Mouse (Mus musculus): ENCODE data around the gene Capn9. TPM values are rescaled to one million over a fixed set of nuclear protein-coding genes. Genes with fewer than 3 reads are reported as not detected.

The Capn9 gene
- total RNA-seq, 1 experiment: not detected

- no peak overlapping the region for H3K9ac ChIP-seq (ENCODE audit: insufficient read depth, low read depth, low read length, poor library complexity, severe bottlenecking)
- H3K4me3 ChIP-seq (ENCODE audit: insufficient read depth in 1 of 2, low read depth in 1 of 2, low read length in 2 of 2, poor library complexity in 1 of 2, severe bottlenecking in 1 of 2): peak overlapping the region in 1 of 2 experiments; percentile 97; a peak in 1 of 4 replicates
- H3K36me3 ChIP-seq (ENCODE audit: control insufficient read depth, insufficient read depth, low read length, poor library complexity, severe bottlenecking): no peaks in the 10 kb centered on the region
- H3K4me1 ChIP-seq (ENCODE audit: control insufficient read depth in 2 of 2, insufficient read depth in 2 of 2, low read length in 2 of 2, poor library complexity in 1 of 2): peaks cover 0 to 2% of the 10 kb centered on the region in 2 experiments; a peak in 2 of 4 replicates
- H3K27ac ChIP-seq (ENCODE audit: insufficient read depth, low read depth, low read length, poor library complexity, severe bottlenecking): no peak overlapping the region
- in situ Hi-C loops (cut with MboI; ENCODE audit: low sequenced_read_pairs in 2 of 2, unreplicated experiment in 2 of 2): no loop called here
- no peak for TF ChIP-seq ZC3H11A (IDR thresholded peaks at IDR 0.05; ENCODE audit: borderline replicate concordance, low read depth, low read length)
- no peak for TF ChIP-seq ZNF384 (IDR thresholded peaks at IDR 0.05; ENCODE audit: low read depth, low read length)
- no peak for TF ChIP-seq MAFK (IDR thresholded peaks at IDR 0.05; ENCODE audit: insufficient read depth, low read depth, low read length)
- no peak for TF ChIP-seq CHD2 (IDR thresholded peaks at IDR 0.05; ENCODE audit: low read depth, low read length)
- no peak for TF ChIP-seq HCFC1 (IDR thresholded peaks at IDR 0.05; ENCODE audit: borderline replicate concordance, insufficient read depth, low read length)
- H3K9me3 ChIP-seq (ENCODE audit: control insufficient read depth, insufficient read depth, low read depth, low read length): no peaks in the 10 kb centered on the region
- no peak for DNase-seq (ENCODE audit: low read depth, low spot score)
Measured at GRCm38 (mm10) chr8:124661781-124662180, 85.9 kb downstream of the Capn9 start.

- H3K36me3 ChIP-seq (ENCODE audit: control insufficient read depth, insufficient read depth, low read length, poor library complexity, severe bottlenecking): no peaks in the 10 kb centered on the region
- in situ Hi-C loops (cut with MboI; ENCODE audit: low sequenced_read_pairs in 2 of 2, unreplicated experiment in 2 of 2): no loop called here
Measured at GRCm38 (mm10) chr8:124662446-124663111, 86.7 kb downstream of the Capn9 start.

DNA sequence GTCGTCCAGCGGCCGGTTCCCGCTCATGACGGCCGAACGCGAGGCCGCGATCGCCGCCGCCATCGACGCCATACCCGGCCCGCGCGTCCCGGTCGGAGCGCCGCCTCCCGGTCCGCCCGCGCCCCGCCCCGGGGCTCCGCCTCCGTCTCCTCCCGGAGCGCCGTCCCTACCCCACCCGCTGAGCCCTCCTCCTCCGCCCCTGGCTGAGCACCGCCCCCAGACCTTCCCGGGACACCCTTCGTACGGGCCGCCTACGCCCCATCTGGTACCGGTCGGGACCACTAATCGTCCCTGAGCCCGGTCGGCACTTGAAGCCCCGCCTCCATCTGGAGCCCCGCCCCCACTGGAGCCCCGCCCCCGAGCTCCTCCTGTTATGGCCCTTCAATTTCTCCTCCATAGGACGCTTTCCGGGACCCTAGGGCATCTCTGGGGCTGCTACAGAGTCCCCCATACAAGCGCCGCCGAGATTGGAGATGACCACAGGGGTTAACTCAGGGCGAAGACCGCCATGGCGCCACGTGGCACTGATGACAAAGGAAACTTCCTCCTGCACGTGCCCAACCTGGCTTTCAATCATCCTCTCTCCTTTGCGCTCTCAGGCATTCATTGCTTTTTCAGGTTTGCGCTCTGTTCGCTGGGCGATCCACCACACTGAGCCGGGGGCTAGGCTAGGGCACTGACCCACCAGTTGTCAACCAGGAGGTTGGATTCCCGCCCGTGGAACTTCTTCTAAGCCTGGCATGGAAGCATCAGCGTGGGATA lies 87.4 kb downstream of the Capn9 start, which contains the start of gene 2310022B05Rik:
Gene 2310022B05Rik, minus strand, starts transcription at position 258 of the 762 bp plus-strand sequence.
- H3K27ac ChIP-seq (ENCODE audit: insufficient read depth, low read depth, low read length, poor library complexity, severe bottlenecking): no peak within 1 kb of the TSS
- no peaks in the 10 kb centered on the region for H3K36me3 ChIP-seq (ENCODE audit: control insufficient read depth, insufficient read depth, low read length, poor library complexity, severe bottlenecking)
- in situ Hi-C loops (cut with MboI; ENCODE audit: low sequenced_read_pairs in 2 of 2, unreplicated experiment in 2 of 2): no loop called here
- TF ChIP-seq HCFC1 (IDR thresholded peaks at IDR 0.05; ENCODE audit: borderline replicate concordance, insufficient read depth, low read length) (0 out of 2 replicates have a peak, but pooled peaks have one; percentile 7), ZNF384 (IDR thresholded peaks at IDR 0.05; ENCODE audit: low read depth, low read length) (no peak)
- peaks cover 0 to 2% of the 10 kb centered on the region in 2 experiments; a peak in 2 of 4 replicates for H3K4me1 ChIP-seq (ENCODE audit: control insufficient read depth in 2 of 2, insufficient read depth in 2 of 2, low read length in 2 of 2, poor library complexity in 1 of 2)
- H3K9me3 ChIP-seq (ENCODE audit: control insufficient read depth, insufficient read depth, low read depth, low read length): no peaks in the 10 kb centered on the region
- H3K4me3 ChIP-seq (ENCODE audit: insufficient read depth in 1 of 2, low read depth in 1 of 2, low read length in 2 of 2, poor library complexity in 1 of 2, severe bottlenecking in 1 of 2): peak within 1 kb of the TSS; percentile 92 to 97
- peak; percentile 70 for DNase-seq (ENCODE audit: low read depth, low spot score)
- H3K9ac ChIP-seq (ENCODE audit: insufficient read depth, low read depth, low read length, poor library complexity, severe bottlenecking): peak within 1 kb of the TSS; percentile 73

More at GRCm38 (mm10) chr8:124662446-124663111, 86.7 kb downstream of the Capn9 start:
- Histone ChIP-seq H3K4me3 (ENCODE audit: insufficient read depth in 1 of 2, low read depth in 1 of 2, low read length in 2 of 2, poor library complexity in 1 of 2, severe bottlenecking in 1 of 2) (peak overlapping the region; percentile 92 to 97), H3K9ac (ENCODE audit: insufficient read depth, low read depth, low read length, poor library complexity, severe bottlenecking) (peak overlapping the region; percentile 73), H3K27ac (ENCODE audit: insufficient read depth, low read depth, low read length, poor library complexity, severe bottlenecking) (no peak overlapping the region), H3K4me1 (ENCODE audit: control insufficient read depth in 2 of 2, insufficient read depth in 2 of 2, low read length in 2 of 2, poor library complexity in 1 of 2) (peaks cover 0 to 2% of the 10 kb centered on the region in 2 experiments; a peak in 2 of 4 replicates), H3K9me3 (ENCODE audit: control insufficient read depth, insufficient read depth, low read depth, low read length) (no peaks in the 10 kb centered on the region)
- peak; percentile 4 for DNase-seq (ENCODE audit: low read depth, low spot score)
- 0 out of 2 replicates have a peak, but pooled peaks have one; percentile 22 for TF ChIP-seq HCFC1 (IDR thresholded peaks at IDR 0.05; ENCODE audit: borderline replicate concordance, insufficient read depth, low read length)
- TF ChIP-seq ZNF384 (IDR thresholded peaks at IDR 0.05; ENCODE audit: low read depth, low read length): no peak

DNA sequence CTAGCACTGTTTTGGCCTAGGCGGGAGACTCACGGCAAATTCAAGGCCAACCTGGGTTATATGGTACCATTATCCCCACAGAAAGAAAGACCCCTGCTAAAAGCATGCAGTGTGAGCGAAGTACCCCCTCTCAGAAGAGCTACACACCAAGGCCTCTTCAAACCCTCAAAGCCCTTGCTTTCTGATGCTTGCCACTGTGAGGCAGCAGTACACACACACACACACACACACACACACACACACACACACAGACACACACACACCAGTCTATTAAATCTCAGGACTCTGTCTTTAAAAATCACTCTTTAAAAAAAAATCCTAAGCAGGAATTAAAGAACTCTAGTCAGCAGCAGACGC lies 87.9 kb downstream of the Capn9 start:
- H3K4me3 ChIP-seq (ENCODE audit: insufficient read depth in 1 of 2, low read depth in 1 of 2, low read length in 2 of 2, poor library complexity in 1 of 2, severe bottlenecking in 1 of 2): peak overlapping the region; percentile 92 to 97; a peak in 3 of 4 replicates
- in situ Hi-C loops (cut with MboI; ENCODE audit: low sequenced_read_pairs in 2 of 2, unreplicated experiment in 2 of 2): no loop called here
- H3K9me3 ChIP-seq (ENCODE audit: control insufficient read depth, insufficient read depth, low read depth, low read length): no peaks in the 10 kb centered on the region
- H3K27ac ChIP-seq (ENCODE audit: insufficient read depth, low read depth, low read length, poor library complexity, severe bottlenecking): no peak overlapping the region
- TF ChIP-seq MAFK (IDR thresholded peaks at IDR 0.05; ENCODE audit: insufficient read depth, low read depth, low read length): no peak
- no peak for TF ChIP-seq ZNF384 (IDR thresholded peaks at IDR 0.05; ENCODE audit: low read depth, low read length)
- peaks cover 0 to 2% of the 10 kb centered on the region in 2 experiments; a peak in 2 of 4 replicates for H3K4me1 ChIP-seq (ENCODE audit: control insufficient read depth in 2 of 2, insufficient read depth in 2 of 2, low read length in 2 of 2, poor library complexity in 1 of 2)
- peak overlapping the region; percentile 41 for H3K9ac ChIP-seq (ENCODE audit: insufficient read depth, low read depth, low read length, poor library complexity, severe bottlenecking)
- H3K36me3 ChIP-seq (ENCODE audit: control insufficient read depth, insufficient read depth, low read length, poor library complexity, severe bottlenecking): no peaks in the 10 kb centered on the region
- DNase-seq (ENCODE audit: low read depth, low spot score): no peak

Data from ES-E14 (cell line).